Mouse (Mus musculus): ENCODE measurements around the gene Rnf10.

The Rnf10 gene

DNA sequence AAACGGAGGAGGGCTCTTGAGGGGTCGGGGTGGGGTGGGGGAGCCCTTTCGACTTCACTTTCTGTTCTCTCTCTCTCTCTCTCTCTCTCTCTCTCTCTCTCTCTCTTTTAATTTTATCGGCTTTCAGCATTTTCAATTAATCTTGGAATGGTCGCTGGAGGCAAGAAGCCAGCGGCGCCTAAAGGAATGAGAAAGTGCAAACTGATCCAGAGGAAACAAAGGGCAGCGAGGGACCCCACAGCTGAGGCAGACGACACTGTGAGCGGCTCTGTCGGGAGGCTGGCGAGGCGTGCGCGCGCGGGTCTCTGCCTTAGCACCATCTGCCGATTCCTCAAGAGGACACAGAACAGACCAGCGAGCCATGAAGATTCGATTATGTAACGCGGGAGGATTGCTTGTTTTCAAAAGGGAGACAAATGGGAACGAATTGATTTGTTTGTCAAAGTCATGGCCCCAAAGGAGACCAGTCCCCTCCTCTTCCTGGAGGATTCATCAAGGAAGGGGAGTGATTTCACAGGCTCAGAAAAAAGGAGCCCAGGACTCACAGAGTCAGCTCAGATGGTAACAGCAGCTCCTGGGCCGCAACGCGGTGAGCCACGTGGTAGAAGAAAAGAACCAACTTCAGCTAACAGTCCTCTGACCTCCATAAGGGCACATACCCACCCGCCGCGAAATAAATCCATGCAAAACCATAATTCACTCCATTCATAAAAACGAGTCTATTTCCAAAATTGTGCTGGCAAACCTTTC is 68.0 kb downstream of the Rnf10 start:
- DNase-seq (ENCODE audit: extremely low read depth, low read depth) = no peak

DNA sequence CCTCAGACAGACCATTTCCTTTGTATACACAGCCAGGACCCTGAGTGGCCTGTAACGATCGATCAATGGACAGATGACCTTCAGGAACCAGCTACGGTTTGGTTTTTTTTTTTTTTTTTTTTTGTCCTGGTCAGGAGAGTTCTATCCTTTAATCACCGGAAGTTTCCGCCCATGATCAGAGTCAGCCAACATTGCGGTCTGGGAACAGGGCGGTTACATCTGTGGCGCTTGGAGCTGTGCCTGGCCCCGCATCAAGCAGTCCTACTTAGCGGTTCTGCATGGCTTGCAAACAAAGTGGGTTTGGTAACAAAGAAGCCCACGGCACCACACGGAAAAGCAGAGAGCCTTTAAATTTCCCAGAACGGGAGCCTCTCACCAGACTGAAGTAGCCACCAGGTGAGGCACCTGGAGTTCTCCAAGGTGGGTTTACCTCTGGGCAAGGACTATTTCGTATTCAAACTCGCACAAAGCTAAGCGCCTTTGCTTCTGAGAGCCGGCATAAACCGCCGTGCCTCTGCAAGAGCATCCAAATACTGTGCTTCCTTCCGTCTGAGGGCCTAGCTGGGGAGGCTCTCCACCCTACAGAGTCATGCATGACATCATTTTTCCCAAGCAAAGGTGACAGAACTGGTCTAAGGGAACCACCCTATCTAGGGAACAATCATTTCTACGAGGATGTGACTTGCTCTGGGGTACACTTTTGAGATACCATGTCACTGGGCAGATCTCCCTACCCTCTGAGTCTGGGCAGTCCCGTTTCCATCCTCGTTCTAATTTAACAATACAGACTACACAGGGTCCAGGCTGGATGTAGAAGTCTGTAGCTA is 68.8 kb downstream of the Rnf10 start:
- DNase-seq (ENCODE audit: extremely low read depth, low read depth) = no peak

DNA sequence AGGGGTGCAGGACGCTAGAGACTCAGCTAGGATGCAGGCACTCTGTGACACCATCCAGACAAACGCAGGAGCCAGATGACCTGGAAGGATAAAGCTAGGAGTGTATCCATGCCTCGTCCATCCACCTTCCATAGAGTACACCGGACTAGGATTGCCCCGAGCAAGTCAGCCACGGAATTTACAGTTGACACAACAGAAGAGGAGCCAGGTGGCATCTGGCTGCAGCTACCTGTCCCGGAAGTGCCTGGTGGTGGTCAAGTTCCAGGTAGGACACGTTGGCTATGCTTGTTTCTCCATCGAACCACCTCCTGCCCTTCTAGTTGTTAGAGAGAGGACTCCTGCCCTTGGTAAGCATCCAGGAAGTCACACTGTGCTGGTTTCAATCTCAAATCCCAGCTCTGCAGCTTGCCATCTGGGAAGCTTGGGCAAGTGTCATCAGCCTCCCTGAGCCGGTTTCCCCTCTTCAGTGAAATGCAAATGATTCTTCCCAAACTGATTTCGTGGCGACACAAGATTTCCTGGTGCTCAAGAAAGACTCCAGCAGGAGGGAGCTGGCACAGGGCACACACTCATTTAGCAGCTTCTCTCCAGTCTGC is 78.0 kb downstream of the Rnf10 start:
- no peak for DNase-seq (ENCODE audit: extremely low read depth, low read depth)

DNA sequence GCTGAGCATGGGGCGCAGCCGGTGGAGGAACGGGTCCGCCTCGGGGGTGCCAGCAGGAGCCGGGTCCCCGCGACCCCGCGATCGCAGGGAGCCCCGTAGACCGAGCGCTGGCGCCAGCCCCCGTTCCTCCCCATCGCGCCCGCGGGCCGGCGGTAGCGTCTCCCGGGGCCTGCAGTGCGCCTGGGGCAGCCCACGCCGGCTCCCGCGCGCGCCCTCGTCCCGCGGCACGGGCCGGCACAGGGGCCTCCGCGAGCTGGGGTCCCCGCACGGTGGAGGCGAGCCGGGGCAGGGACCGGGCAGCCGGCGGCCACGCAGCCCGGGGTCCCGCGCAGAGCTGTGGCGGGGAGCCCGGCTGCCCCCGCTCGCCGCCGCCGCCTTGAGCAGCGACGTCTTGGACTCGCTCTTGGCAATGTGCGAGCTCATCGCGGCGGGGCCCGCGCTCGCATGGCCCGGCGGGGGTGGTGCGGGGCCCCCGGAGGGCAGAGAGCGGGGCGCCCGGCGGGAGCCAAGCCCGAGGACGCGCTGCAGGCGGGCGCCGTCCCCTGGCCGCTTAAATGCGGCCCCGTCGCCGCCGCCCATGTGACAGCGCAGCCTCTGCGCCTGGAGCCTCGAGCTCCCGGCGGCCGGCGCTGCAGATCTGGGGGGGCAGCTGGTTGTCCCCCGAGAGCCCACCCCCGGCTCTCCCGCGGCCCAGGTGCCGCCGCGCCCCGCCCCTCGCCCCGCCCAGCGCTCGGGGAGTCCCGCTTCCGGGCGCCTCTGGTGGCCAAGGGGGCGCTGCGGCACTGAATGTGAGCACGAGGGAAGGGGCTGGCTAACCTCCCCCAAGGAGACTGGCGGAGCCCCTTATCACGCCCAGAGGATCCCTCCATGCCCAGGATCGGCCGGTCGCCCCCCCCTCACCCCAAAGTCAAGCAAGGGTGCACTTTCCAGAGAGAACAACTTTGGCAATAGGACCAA is 78.8 kb downstream of the Rnf10 start, which contains the start of gene Cabp1:
Gene Cabp1, minus strand, starts transcription at position 713 of the 957 bp plus-strand sequence.
- no peak for DNase-seq (ENCODE audit: extremely low read depth, low read depth)

DNA sequence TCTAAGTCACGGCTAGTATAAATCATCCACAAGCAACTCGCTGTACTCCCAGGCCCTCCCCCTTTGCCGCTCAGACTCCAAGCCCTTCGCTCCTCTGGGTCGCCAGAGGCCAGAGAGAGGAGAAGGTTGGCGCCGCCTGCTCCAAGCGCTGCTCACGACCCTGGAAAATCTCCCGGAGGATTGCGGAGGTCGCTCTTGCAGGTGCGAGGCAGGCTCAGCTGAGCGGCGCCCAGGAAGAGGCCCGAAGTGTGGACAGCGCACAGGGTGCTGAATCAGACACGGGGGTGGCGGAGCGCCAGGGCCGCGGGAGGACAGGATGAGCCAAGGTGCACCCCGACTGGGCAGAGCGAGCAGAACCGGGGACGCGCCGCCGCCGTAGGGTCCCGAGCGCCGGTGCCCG is 79.5 kb downstream of the Rnf10 start:
- no peak for DNase-seq (ENCODE audit: extremely low read depth, low read depth)

DNA sequence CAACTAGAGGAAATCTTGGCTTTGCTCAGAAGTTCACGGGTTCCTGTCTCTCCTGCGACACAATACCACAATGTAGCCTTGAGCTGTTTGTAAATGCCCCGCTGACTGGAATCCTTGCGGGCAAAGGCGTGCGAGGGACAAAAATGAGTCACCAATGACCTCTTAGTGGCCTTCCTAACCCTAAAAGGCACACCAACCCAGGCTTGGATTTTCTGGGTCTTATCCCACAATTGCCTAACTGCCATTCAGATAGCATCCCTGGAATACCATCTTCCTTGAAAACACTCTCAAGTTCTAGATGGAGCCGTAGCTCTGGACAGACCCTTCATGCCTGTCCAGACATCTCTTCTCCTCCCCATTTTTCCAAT is 79.9 kb downstream of the Rnf10 start:
- no peak for DNase-seq (ENCODE audit: extremely low read depth, low read depth)

DNA sequence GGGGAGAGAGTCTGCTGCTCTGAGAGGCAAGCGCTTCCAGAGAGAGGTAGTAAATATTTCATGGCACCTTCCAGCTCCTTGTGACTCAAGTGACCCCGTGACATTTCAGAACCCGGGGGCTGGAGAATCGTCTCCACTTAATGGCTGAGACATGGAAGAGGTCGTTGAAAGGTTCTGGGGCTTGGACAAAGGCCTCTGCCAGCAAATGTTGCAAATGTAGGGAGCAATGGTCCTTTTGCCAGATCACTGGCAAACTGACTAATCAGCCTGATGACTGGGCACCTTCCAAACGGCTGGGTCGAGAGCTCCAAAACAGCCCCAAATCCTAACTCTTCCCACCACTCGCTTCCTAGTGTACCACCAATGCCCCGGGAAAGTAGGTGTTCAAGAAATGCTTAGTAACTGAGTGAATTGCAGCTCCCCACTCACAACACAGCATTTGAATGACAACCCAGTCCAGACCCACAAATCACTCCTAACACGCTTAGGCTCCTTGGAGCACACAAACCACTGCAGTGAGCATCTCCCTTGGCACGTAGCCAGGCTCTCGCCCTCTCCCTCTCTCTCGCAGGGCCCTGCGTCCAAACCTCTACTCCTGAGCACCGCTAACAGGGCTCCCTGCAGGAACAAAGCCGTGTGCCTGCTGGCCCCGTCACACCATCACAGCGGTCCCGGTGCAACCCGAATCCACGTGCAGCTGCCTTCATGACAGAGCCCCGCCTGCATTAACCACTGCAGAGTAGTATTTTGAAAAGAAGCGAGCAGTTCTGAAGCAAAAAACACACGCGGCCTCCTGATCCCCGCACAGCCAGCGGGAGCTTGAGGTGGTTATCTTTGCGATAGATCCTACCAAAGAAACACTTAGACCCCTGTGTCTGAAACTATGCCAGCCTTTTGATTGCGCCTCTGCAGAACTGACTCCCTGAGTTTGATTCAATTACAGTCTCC is 80.5 kb downstream of the Rnf10 start:
- DNase-seq (ENCODE audit: extremely low read depth, low read depth) = no peak

All from MEL-GATA-1-ER (cell line).